Mouse (Mus musculus): ENCODE measurements around the gene Gpha2.

DNA sequence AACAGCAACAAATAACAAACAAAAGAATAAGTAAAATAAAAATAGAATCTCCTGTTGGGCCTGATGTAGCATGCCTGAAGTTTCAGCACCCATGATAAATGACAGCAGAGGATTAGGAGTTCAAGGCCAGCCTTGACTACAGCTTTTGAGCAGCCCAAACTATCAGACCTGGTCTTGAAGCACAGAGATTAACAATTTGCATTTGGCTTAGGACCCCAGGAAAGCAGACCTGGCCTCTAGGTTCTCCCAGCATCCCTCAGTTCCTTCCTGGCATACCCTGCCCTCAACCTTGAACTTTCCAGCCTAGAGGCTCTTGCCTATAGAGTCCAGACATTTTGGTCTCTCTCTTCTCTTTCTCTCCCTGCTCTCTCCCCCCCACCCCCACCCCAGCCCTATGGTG is 12.6 kb downstream of the Gpha2 start:
- TF ChIP-seq CTCF (IDR thresholded peaks at IDR 0.05; ENCODE audit: insufficient read depth, low read depth, low read length) (no peak), POLR2A (IDR thresholded peaks at IDR 0.05; ENCODE audit: insufficient read depth, low read depth, low read length) (no peak)

Data from olfactory bulb, adult 2 months (tissue).